Mouse (Mus musculus) neural tube, embryonic 13.5 days (tissue): ENCODE results near the gene Fblim1. TPM values are rescaled to one million over a fixed set of nuclear protein-coding genes. Genes with fewer than 3 reads are reported as not detected.

ENCODE experiments used
- ATAC-seq: fragments of 200-750 bp; cut with Nextera tagmentation; 2 replicates; pipeline ENCODE4 v1.8.0; 2017; ENCODE audit warnings: low read depth, mild to moderate bottlenecking, moderate TSS enrichment, moderate library complexity
- H3K27ac ChIP-seq: fragments of 300-500 bp; sonication (generic); replicated peaks from 2 replicates; pipeline ENCODE4 v1.5.1; 2015; ENCODE audit warnings: moderate library complexity, mild to moderate bottlenecking, inconsistent platforms
- H3K27me3 ChIP-seq: fragments of 300-500 bp; sonication (generic); 2 replicates; pipeline ENCODE4 v1.6.1; 2015; ENCODE audit warnings: mild to moderate bottlenecking, inconsistent platforms
- H3K36me3 ChIP-seq: fragments of 300-500 bp; sonication (generic); 2 replicates; pipeline ENCODE4 v1.6.1; 2015; ENCODE audit warnings: mild to moderate bottlenecking, inconsistent platforms
- H3K4me1 ChIP-seq: fragments of 300-500 bp; sonication (generic); replicated peaks from 2 replicates; pipeline ENCODE4 v1.6.1; 2015; ENCODE audit warnings: inconsistent platforms
- H3K4me2 ChIP-seq: fragments of 300-500 bp; sonication (generic); 2 replicates; pipeline ENCODE4 v1.6.1; 2015; ENCODE audit warnings: inconsistent platforms, mild to moderate bottlenecking, moderate library complexity
- H3K4me3 ChIP-seq: fragments of 300-500 bp; sonication (generic); 2 replicates; pipeline ENCODE4 v1.5.1; 2015; ENCODE audit warnings: mild to moderate bottlenecking, inconsistent platforms
- H3K9ac ChIP-seq: fragments of 300-500 bp; sonication (generic); 2 replicates; pipeline ENCODE4 v1.6.1; 2015; ENCODE audit warnings: moderate library complexity, mild to moderate bottlenecking, inconsistent platforms
- H3K9me3 ChIP-seq: fragments of 300-500 bp; sonication (generic); 2 replicates; pipeline ENCODE4 v1.6.1; 2016; ENCODE audit warnings: inconsistent platforms
- WGBS: fragments of 180-500 bp; shearing (Covaris S2); methylation state at CpG from one replicate; pipeline ENCODE4 v1.1.7; 2015; 5-methylcytosine and 5-hydroxymethylcytosine counted together
- polyA plus RNA-seq: library from polyadenylated mRNA; unstranded; fragments of >200 nt; fragmentation: Nextera tagmentation; extraction: Ambion mirVana; gene quantifications from 2 replicates; pipeline ENCODE4 v1.2.1, GENCODE M21; 2015

Gene Fblim1
- polyA plus RNA-seq, 1 experiment from 2014 or later: 36.6 TPM

GRCm38 (mm10) chr4:141623666-141624065 lies 17.8 kb upstream of the Fblim1 start, which contains the start of gene Slc25a34:
Gene Slc25a34, minus strand, starts transcription at chr4:141623821.
- Histone ChIP-seq H3K27ac (no peak within 1 kb of the TSS), H3K4me1 (0 out of 2 replicates have a peak, but pooled peaks cover 3% of the 10 kb centered on the region), H3K9me3 (no peaks in the 10 kb centered on the region), H3K36me3 (peaks cover 37% of the 10 kb centered on the region), H3K9ac (no peak within 1 kb of the TSS), H3K4me2 (no peak within 1 kb of the TSS), H3K4me3 (no peak within 1 kb of the TSS), H3K27me3 (no peaks in the 10 kb centered on the region)
- WGBS: 62% methylated on average over 1 of the region's 1 CpGs
- no peak for ATAC-seq

DNA sequence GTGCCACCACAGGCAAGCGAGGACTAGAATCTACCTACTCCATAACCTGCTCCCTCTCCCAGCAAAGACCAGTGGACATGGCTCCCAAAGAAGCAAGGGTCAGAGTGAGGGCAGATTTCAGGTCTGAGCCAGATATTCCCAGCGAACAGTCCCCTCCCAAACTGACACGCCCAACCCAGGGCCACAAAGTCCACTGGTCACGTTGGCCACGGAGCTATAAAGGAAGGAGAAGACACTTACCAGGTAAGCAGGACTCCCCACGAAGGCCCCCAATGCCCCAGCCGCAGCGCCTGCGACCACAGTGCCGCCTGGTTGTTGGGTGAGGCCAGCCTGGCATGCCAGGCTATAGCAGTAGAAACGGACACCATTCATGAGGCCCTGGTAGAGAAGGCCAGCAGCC lies 17.1 kb upstream of the Fblim1 start:
- no peaks in the 10 kb centered on the region for H3K9me3 ChIP-seq
- H3K4me2 ChIP-seq: no peak overlapping the region
- no peak overlapping the region for H3K9ac ChIP-seq
- H3K36me3 ChIP-seq: peaks cover 30% of the 10 kb centered on the region
- H3K4me3 ChIP-seq: no peak overlapping the region
- 89% methylated on average over 11 of the region's 11 CpGs for WGBS
- H3K27me3 ChIP-seq: no peaks in the 10 kb centered on the region
- H3K27ac ChIP-seq: no peak overlapping the region
- no peak for ATAC-seq
- peaks cover 6% of the 10 kb centered on the region; the same call in 1 of the 2 replicates for H3K4me1 ChIP-seq

- H3K4me1 ChIP-seq: peaks cover 11% of the 10 kb centered on the region
- no peak for ATAC-seq
- WGBS: 88% methylated on average over 5 of the region's 5 CpGs
Observed at GRCm38 (mm10) chr4:141622580-141622979, 16.7 kb upstream of the Fblim1 start.

GRCm38 (mm10) chr4:141622091-141622490 lies 16.2 kb upstream of the Fblim1 start:
- Histone ChIP-seq H3K9me3 (no peaks in the 10 kb centered on the region), H3K27me3 (no peaks in the 10 kb centered on the region), H3K4me3 (no peak overlapping the region), H3K4me2 (no peak overlapping the region), H3K36me3 (peaks cover 21% of the 10 kb centered on the region), H3K4me1 (peaks cover 14% of the 10 kb centered on the region), H3K9ac (no peak overlapping the region), H3K27ac (no peak overlapping the region)
- ATAC-seq: no peak
- WGBS: 86% methylated on average over 8 of the region's 8 CpGs

More at GRCm38 (mm10) chr4:141622580-141622979, 16.7 kb upstream of the Fblim1 start:
- Histone ChIP-seq H3K9me3 (no peaks in the 10 kb centered on the region), H3K4me2 (no peak overlapping the region), H3K4me3 (no peak overlapping the region), H3K36me3 (peaks cover 26% of the 10 kb centered on the region), H3K27ac (no peak overlapping the region), H3K9ac (no peak overlapping the region), H3K27me3 (no peaks in the 10 kb centered on the region)

GRCm38 (mm10) chr4:141621297-141621696 lies 15.4 kb upstream of the Fblim1 start:
- no peaks in the 10 kb centered on the region for H3K9me3 ChIP-seq
- H3K27me3 ChIP-seq: no peaks in the 10 kb centered on the region
- H3K4me1 ChIP-seq: peaks cover 14% of the 10 kb centered on the region
- no peak overlapping the region for H3K9ac ChIP-seq
- 85% methylated on average over 8 of the region's 8 CpGs for WGBS
- no peak overlapping the region for H3K4me2 ChIP-seq
- no peak overlapping the region for H3K4me3 ChIP-seq
- H3K27ac ChIP-seq: no peak overlapping the region
- H3K36me3 ChIP-seq: peaks cover 13% of the 10 kb centered on the region
- ATAC-seq: no peak

- 91% methylated on average over 9 of the region's 9 CpGs for WGBS
- Histone ChIP-seq H3K27ac (no peak overlapping the region), H3K4me1 (peaks cover 14% of the 10 kb centered on the region), H3K27me3 (no peaks in the 10 kb centered on the region), H3K36me3 (no peaks in the 10 kb centered on the region), H3K9me3 (no peaks in the 10 kb centered on the region), H3K9ac (no peak overlapping the region), H3K4me3 (no peak overlapping the region), H3K4me2 (no peak overlapping the region)
- no peak for ATAC-seq
Observed at GRCm38 (mm10) chr4:141619299-141619883, 13.5 kb upstream of the Fblim1 start.

DNA sequence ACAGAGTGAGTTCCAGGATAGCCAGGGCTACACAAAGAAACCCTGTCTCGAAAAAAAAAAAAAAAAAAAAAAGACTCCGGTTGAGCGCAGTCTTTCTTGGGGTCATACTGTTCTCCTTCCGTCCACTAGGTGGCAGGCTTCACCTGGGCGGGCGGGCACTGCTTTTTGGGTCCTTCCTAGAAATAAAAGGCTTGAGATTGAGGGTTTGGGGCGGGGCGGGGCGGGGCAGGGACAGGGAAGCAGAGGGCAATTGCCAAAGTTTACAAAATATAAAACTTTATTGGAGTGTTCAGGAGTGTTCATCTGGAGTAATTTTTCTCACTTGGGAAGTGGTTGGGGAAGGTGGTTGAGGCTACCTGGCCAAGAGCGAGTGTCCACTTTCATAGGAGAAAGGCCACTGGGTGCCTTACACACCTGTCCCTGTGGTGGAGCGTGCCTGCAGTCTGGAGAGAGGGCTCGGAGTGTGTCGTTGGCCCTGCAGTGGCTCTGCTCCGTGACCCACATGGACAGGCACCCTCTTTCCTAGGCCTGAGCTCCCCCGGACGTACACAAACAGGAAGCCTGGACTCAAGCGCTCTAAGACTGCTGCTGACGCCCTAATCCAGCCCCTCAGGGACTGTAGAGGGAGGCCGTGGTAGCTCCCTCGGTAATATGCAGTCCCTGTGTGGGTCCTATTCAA lies 12.8 kb upstream of the Fblim1 start, which contains the start of gene Tmem82:
Gene Tmem82 (minus strand): TSS at position 69 of the 679 bp plus-strand sequence.
- H3K9me3 ChIP-seq: no peaks in the 10 kb centered on the region
- H3K4me1 ChIP-seq: peaks cover 14% of the 10 kb centered on the region
- peak within 1 kb of the TSS; percentile 50 for H3K4me2 ChIP-seq
- H3K36me3 ChIP-seq: no peaks in the 10 kb centered on the region
- peak within 1 kb of the TSS; percentile 53 for H3K9ac ChIP-seq
- ATAC-seq: no peak; the same call in 1 of the 2 replicates
- H3K27ac ChIP-seq: no peak within 1 kb of the TSS
- 30% methylated on average over 20 of the region's 20 CpGs for WGBS
- H3K27me3 ChIP-seq: no peaks in the 10 kb centered on the region
- H3K4me3 ChIP-seq: peak within 1 kb of the TSS; percentile 5

- Histone ChIP-seq H3K36me3 (no peaks in the 10 kb centered on the region), H3K27me3 (no peaks in the 10 kb centered on the region), H3K9me3 (no peaks in the 10 kb centered on the region), H3K4me1 (peaks cover 11% of the 10 kb centered on the region), H3K4me2 (peak overlapping the region; percentile 50), H3K4me3 (peak overlapping the region; percentile 5), H3K27ac (no peak overlapping the region), H3K9ac (peak overlapping the region; percentile 53)
- 14% methylated on average over 22 of the region's 22 CpGs for WGBS
- peak; percentile 46; the same call in 1 of the 2 replicates for ATAC-seq
Observed at GRCm38 (mm10) chr4:141617863-141618564, 12.1 kb upstream of the Fblim1 start.

DNA sequence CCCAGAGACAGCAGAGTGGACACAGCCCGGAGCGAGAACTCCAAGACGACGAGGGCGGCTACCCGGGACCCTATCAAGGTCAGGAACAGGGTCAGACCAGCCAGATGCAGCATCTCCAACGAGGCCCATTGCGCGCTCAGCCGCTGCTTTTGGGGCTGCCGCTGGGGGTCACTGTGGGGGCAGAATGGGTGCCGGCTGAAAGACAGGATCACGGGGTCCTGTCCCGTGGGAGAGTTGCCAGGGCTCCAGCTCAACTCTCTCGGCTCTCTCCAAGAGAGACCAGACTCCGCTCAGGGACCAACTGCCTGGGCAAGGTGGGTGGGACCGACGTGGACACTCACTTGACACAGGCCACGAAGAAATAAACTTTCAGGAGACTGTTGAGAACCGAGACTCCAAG lies 11.4 kb upstream of the Fblim1 start:
- H3K27me3 ChIP-seq: no peaks in the 10 kb centered on the region
- peak overlapping the region; percentile 5 for H3K4me3 ChIP-seq
- H3K36me3 ChIP-seq: no peaks in the 10 kb centered on the region
- ATAC-seq: peak; percentile 50; the same call in 1 of the 2 replicates
- H3K4me2 ChIP-seq: peak overlapping the region; percentile 50
- H3K4me1 ChIP-seq: peaks cover 11% of the 10 kb centered on the region
- WGBS: 3% methylated on average over 20 of the region's 20 CpGs
- H3K9ac ChIP-seq: peak overlapping the region; percentile 53; the same call in 1 of the 2 replicates
- no peak overlapping the region for H3K27ac ChIP-seq
- no peaks in the 10 kb centered on the region for H3K9me3 ChIP-seq

DNA sequence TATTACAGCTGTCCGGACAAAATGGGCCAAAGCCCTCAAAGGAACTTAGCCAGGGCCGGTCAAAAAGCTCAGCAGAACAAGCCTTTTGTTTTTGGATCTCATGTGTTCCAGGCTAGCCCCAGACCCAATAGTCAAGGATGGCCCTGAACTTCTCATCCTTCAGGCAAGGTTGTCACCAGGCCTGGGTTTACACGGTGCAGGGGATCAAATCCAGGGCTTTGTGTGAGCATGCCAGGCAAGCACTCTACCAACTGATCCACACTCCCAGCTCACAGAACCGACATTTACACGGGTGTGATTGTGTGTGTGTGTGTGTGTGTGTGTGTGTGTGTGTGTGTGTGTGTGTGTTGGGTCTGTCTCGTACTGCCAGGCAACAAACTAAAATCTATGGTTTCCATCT lies 10.9 kb upstream of the Fblim1 start:
- H3K4me3 ChIP-seq: no peak overlapping the region
- 72% methylated on average over 6 of the region's 6 CpGs for WGBS
- H3K27ac ChIP-seq: no peak overlapping the region
- H3K4me2 ChIP-seq: no peak overlapping the region
- H3K9me3 ChIP-seq: no peaks in the 10 kb centered on the region
- H3K9ac ChIP-seq: no peak overlapping the region
- no peaks in the 10 kb centered on the region for H3K36me3 ChIP-seq
- no peaks in the 10 kb centered on the region for H3K27me3 ChIP-seq
- no peak for ATAC-seq
- H3K4me1 ChIP-seq: peaks cover 11% of the 10 kb centered on the region

- Histone ChIP-seq H3K4me1 (peaks cover 11% of the 10 kb centered on the region), H3K27ac (no peak overlapping the region), H3K36me3 (no peaks in the 10 kb centered on the region), H3K9ac (no peak overlapping the region), H3K27me3 (no peaks in the 10 kb centered on the region), H3K9me3 (no peaks in the 10 kb centered on the region), H3K4me3 (no peak overlapping the region), H3K4me2 (no peak overlapping the region)
- ATAC-seq: no peak
- WGBS: 80% methylated on average over 14 of the region's 14 CpGs
Observed at GRCm38 (mm10) chr4:141614946-141615345, 9.1 kb upstream of the Fblim1 start.

DNA sequence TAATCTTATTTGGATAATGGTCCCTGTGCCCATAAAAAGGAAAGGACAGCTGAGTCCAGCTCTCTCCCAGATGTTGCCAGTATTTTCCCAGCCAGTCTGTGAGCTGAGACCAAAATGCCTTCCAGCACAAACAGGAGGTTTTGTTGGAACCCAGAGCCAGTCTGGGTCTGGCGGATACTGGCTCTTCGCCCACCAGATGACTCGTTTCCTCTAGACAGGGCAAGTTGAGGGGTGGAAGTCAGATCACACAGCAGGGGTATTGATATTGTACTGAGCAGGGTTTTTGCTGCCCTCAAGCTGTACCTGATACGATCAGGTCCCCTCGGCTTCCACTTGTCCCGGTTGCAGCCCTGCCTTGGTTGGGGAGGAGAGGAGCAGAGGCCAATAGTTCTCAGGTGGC lies 3.6 kb upstream of the Fblim1 start:
- H3K9ac ChIP-seq: no peak overlapping the region
- 81% methylated on average over 6 of the region's 6 CpGs for WGBS
- H3K4me3 ChIP-seq: no peak overlapping the region
- H3K4me2 ChIP-seq: no peak overlapping the region
- ATAC-seq: no peak
- no peaks in the 10 kb centered on the region for H3K4me1 ChIP-seq
- no peak overlapping the region for H3K27ac ChIP-seq
- H3K27me3 ChIP-seq: no peaks in the 10 kb centered on the region
- H3K36me3 ChIP-seq: no peaks in the 10 kb centered on the region
- H3K9me3 ChIP-seq: no peaks in the 10 kb centered on the region
